Mouse (Mus musculus) intestine, embryonic 16.5 days (tissue): Measurements from ENCODE around the gene Tox2. TPM values are rescaled to one million over a fixed set of nuclear protein-coding genes. Genes with fewer than 3 reads are reported as not detected.

Experiments
- ATAC-seq: fragments of 200-750 bp; cut with Nextera tagmentation; 2 replicates; pipeline ENCODE4 v1.8.0; 2017; ENCODE audit warnings: moderate TSS enrichment, moderate library complexity
- H3K27ac ChIP-seq: fragments of 300-500 bp; sonication (generic); 2 replicates; pipeline ENCODE4 v1.5.1; 2014; ENCODE audit warnings: mild to moderate bottlenecking, low read length
- H3K27me3 ChIP-seq: fragments of 300-500 bp; sonication (generic); replicated peaks from 2 replicates; pipeline ENCODE4 v1.6.1; 2014; ENCODE audit warnings: low read length, control low read depth, mixed read lengths; ENCODE audit not compliant: control insufficient read depth, insufficient read depth
- H3K36me3 ChIP-seq: fragments of 300-500 bp; sonication (generic); 2 replicates; pipeline ENCODE4 v1.6.1; 2014; ENCODE audit warnings: low read length, control low read depth; ENCODE audit not compliant: control insufficient read depth, insufficient read depth
- H3K4me1 ChIP-seq: fragments of 300-500 bp; sonication (generic); 2 replicates; pipeline ENCODE4 v1.6.1; 2014; ENCODE audit warnings: low read length, control low read depth, mixed read lengths; ENCODE audit not compliant: control insufficient read depth, insufficient read depth
- H3K4me2 ChIP-seq: fragments of 300-500 bp; sonication (generic); 2 replicates; pipeline ENCODE4 v1.6.1; 2014; ENCODE audit warnings: low read depth, low read length, control low read depth
- H3K4me3 ChIP-seq: fragments of 300-500 bp; sonication (generic); 2 replicates; pipeline ENCODE4 v1.5.1; 2014; ENCODE audit warnings: mild to moderate bottlenecking, low read length
- H3K9ac ChIP-seq: fragments of 300-500 bp; sonication (generic); 2 replicates; pipeline ENCODE4 v1.6.1; 2014; ENCODE audit warnings: low read depth, low read length
- H3K9me3 ChIP-seq: fragments of 300-500 bp; sonication (generic); 2 replicates; pipeline ENCODE4 v1.6.1; 2016; ENCODE audit warnings: low read length, control low read depth; ENCODE audit not compliant: control insufficient read depth
- WGBS: fragments of 180-500 bp; shearing (Covaris S2); extraction: QIAGEN DNeasy Blood & Tissue Kit; methylation state at CpG from one replicate; pipeline ENCODE4 v1.1.7; 2014; 5-methylcytosine and 5-hydroxymethylcytosine counted together
- polyA plus RNA-seq: library from polyadenylated mRNA; unstranded; fragments of >200 nt; fragmentation: Nextera tagmentation; extraction: Ambion mirVana; gene quantifications from 2 replicates; pipeline ENCODE4 v1.2.1, GENCODE M21; 2015

Gene Tox2
- polyA plus RNA-seq, 1 experiment from 2014 or later: 5.7 TPM

DNA sequence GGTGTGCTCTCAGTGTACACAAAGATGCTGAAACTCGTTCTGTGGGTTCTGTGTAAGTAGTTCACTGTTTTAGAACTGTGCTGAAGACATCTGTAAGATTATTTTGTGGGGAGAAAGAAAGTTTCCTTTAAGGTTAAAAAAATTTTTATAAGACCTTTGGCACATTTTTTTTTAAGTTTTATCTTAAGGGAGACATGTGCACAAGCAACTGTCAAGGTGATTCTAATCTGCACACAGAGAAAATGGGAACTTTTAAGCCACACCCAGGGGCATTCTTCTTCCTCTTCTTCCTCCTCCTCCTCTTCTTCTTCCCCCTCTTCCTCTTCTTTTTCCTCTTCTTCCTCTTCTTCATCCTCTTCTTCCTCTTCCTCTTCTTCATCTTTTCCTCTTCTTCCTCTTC is 120.2 kb downstream of the Tox2 start:
- no peak overlapping the region for H3K4me3 ChIP-seq
- H3K4me1 ChIP-seq: no peaks in the 10 kb centered on the region
- no peaks in the 10 kb centered on the region for H3K36me3 ChIP-seq
- no peak overlapping the region for H3K9ac ChIP-seq
- ATAC-seq: no peak
- no peak overlapping the region for H3K4me2 ChIP-seq
- H3K27me3 ChIP-seq: no peaks in the 10 kb centered on the region
- no peak overlapping the region for H3K27ac ChIP-seq
- 40% methylated on average over 1 of the region's 1 CpGs for WGBS
- no peaks in the 10 kb centered on the region for H3K9me3 ChIP-seq

DNA sequence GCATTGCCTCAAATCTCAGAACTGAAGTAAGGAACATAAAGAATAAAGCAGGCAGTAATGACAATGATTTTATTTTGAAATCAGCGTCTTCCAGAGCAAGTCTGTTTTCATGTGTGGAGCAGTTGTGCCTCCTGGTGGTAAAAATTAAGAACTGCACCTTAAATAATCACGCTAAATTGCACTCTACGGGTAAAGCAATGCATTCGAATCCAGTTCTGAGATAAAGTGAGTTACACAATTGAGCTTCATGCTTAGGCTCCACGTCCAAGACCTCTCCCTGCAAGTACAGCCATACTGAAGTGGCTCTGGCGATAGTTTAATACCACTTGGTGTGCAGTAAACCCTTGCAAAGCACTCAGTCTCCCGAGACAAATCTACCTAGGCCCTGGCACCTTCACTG is 127.8 kb downstream of the Tox2 start:
- no peak for ATAC-seq
- H3K27ac ChIP-seq: no peak overlapping the region
- no peaks in the 10 kb centered on the region for H3K27me3 ChIP-seq
- no peaks in the 10 kb centered on the region for H3K9me3 ChIP-seq
- H3K4me1 ChIP-seq: no peaks in the 10 kb centered on the region
- no peak overlapping the region for H3K4me3 ChIP-seq
- 24% methylated on average over 7 of the region's 7 CpGs for WGBS
- H3K36me3 ChIP-seq: no peaks in the 10 kb centered on the region
- H3K9ac ChIP-seq: no peak overlapping the region
- no peak overlapping the region for H3K4me2 ChIP-seq

DNA sequence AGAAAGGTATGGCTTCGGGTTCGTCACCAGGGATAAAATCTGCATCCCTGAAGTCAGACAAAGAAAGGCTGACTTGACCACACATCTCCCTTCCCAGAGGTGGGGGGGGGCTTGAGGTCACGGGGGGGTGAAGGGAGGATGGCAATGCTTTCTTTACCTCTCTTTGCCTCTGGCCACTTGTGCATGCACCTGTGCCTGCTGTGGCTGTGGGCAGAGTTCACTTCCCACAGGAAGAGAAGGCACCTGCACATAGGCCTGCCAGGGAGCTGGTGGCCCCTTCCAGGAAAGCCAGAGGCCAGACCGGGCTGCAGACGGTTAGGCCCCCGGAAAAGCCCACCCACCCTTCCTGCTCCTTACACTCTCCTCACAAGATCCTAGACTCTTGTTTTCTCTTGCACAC is 128.5 kb downstream of the Tox2 start:
- no peaks in the 10 kb centered on the region for H3K27me3 ChIP-seq
- no peak overlapping the region for H3K4me3 ChIP-seq
- no peak overlapping the region for H3K27ac ChIP-seq
- WGBS: 86% methylated on average over 6 of the region's 6 CpGs
- no peaks in the 10 kb centered on the region for H3K4me1 ChIP-seq
- H3K4me2 ChIP-seq: no peak overlapping the region
- no peaks in the 10 kb centered on the region for H3K36me3 ChIP-seq
- H3K9ac ChIP-seq: no peak overlapping the region
- no peaks in the 10 kb centered on the region for H3K9me3 ChIP-seq
- no peak for ATAC-seq

DNA sequence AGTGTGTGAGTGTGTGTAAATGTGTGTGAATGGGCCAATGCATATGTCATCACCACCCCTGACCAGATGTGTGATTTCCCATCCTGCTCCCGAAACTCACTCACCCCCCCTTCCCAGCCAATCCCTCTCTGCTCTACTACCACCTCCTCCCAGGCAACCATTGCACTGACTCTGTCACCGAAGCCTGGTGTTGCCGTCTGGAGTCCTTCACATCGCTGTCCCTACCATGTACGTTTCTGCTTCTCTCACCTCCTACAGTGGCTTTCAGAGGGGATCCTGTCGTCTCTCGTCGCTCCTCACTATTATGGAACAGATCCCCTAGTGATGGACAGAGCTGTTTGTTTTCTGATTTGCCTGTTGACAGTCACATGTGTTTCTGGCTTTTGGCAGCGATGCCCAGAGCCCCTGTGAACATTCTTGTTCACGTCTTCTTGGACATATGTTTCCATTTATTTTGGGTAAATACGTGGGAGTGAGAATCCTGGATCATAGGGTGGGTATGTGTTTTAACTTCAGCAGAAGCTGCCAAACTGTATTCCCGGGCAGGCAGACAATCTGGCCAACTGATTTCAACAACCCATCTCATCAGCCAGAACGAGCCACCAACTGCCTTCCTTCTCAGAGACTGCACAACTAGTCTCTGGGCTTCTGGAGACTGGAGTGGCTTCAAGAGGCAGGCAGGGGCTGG is 129.6 kb downstream of the Tox2 start:
- no peak overlapping the region for H3K9ac ChIP-seq
- H3K4me2 ChIP-seq: no peak overlapping the region
- no peak overlapping the region for H3K4me3 ChIP-seq
- H3K27me3 ChIP-seq: peaks cover 3% of the 10 kb centered on the region
- ATAC-seq: no peak
- no peaks in the 10 kb centered on the region for H3K36me3 ChIP-seq
- no peaks in the 10 kb centered on the region for H3K4me1 ChIP-seq
- WGBS: 71% methylated on average over 13 of the region's 13 CpGs
- H3K9me3 ChIP-seq: no peaks in the 10 kb centered on the region
- no peak overlapping the region for H3K27ac ChIP-seq

DNA sequence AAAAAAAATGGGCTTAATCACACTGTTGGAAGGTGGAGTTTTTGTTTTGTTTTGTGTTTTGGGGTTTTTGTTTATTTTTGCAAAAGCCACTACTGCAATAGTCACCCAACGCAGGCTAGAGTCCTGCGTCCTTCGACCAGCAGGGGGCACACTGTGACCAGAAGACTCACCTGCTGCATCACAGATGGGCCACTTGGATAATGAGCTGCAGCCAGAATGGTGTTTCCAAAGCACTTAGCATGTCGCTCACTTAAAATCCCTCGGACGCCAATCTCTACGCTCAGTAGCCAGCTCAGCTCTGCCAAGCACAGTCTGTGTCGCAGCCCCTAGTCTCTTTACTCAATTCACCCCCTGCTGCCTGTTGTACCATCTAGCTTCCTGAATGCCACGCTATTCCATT is 137.3 kb downstream of the Tox2 start:
- Histone ChIP-seq H3K27me3 (peaks cover 38% of the 10 kb centered on the region), H3K9me3 (no peaks in the 10 kb centered on the region), H3K4me1 (peaks cover 8% of the 10 kb centered on the region; the same call in 1 of the 2 replicates), H3K36me3 (no peaks in the 10 kb centered on the region), H3K27ac (no peak overlapping the region), H3K4me2 (no peak overlapping the region), H3K9ac (no peak overlapping the region), H3K4me3 (no peak overlapping the region)
- 27% methylated on average over 9 of the region's 9 CpGs for WGBS
- peak; percentile 65; the same call in 1 of the 2 replicates for ATAC-seq

GRCm38 (mm10) chr2:163343671-163344070 is 140.7 kb downstream of the Tox2 start:
- H3K9ac ChIP-seq: no peak overlapping the region
- H3K27me3 ChIP-seq: peaks cover 23% of the 10 kb centered on the region
- H3K27ac ChIP-seq: no peak overlapping the region
- no peaks in the 10 kb centered on the region for H3K36me3 ChIP-seq
- H3K4me2 ChIP-seq: no peak overlapping the region
- no peak for ATAC-seq
- 93% methylated on average over 4 of the region's 4 CpGs for WGBS
- no peak overlapping the region for H3K4me3 ChIP-seq
- no peaks in the 10 kb centered on the region for H3K9me3 ChIP-seq
- peaks cover 8% of the 10 kb centered on the region; the same call in 1 of the 2 replicates for H3K4me1 ChIP-seq

DNA sequence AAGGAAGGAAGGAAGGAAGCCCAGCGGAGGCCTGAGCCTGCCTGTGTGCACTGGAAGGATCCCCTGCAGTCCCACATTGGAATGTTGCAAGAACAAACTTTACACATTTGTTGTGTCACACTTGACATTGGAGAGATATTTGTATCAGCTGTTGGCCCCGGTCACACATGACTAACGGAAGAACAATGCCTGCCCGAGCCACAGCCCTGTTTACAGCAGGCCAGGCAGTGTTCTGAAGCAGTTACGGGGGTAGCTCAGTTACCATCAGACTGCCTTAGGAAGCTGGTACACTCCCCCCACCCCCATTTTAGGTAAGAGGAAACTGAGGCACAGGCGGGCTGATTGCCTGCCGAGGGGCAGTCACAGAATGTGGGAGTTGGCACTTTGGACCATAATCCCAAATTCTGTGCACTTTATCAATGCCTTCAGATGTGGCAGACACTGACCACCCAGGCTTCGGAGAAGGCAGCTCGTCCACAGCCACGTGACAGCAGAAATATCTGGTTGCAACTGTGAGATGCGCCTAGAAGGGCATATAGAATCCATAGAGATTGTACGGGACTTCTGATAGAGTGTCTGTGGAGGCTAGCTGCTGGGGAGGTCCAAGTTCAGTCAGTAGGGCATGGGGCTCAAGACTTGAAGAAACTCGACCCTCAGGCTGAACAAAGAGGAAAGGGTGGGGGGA is 142.2 kb downstream of the Tox2 start:
- Histone ChIP-seq H3K4me3 (no peak overlapping the region), H3K4me1 (peaks cover 7% of the 10 kb centered on the region; the same call in 1 of the 2 replicates), H3K9ac (no peak overlapping the region), H3K27ac (no peak overlapping the region), H3K36me3 (no peaks in the 10 kb centered on the region), H3K27me3 (peaks cover 9% of the 10 kb centered on the region; the same call in 1 of the 2 replicates), H3K9me3 (no peaks in the 10 kb centered on the region), H3K4me2 (no peak overlapping the region)
- 69% methylated on average over 13 of the region's 13 CpGs for WGBS
- no peak for ATAC-seq

- no peak overlapping the region for H3K4me2 ChIP-seq
- peaks cover 7% of the 10 kb centered on the region; the same call in 1 of the 2 replicates for H3K4me1 ChIP-seq
- H3K4me3 ChIP-seq: no peak overlapping the region
- no peak overlapping the region for H3K27ac ChIP-seq
- 76% methylated on average over 11 of the region's 11 CpGs for WGBS
- H3K27me3 ChIP-seq: no peaks in the 10 kb centered on the region
- no peak for ATAC-seq
- no peaks in the 10 kb centered on the region for H3K36me3 ChIP-seq
- H3K9ac ChIP-seq: no peak overlapping the region
- no peaks in the 10 kb centered on the region for H3K9me3 ChIP-seq
These were observed 143.6 kb downstream of the Tox2 start for GRCm38 (mm10) chr2:163346497-163346896.

DNA sequence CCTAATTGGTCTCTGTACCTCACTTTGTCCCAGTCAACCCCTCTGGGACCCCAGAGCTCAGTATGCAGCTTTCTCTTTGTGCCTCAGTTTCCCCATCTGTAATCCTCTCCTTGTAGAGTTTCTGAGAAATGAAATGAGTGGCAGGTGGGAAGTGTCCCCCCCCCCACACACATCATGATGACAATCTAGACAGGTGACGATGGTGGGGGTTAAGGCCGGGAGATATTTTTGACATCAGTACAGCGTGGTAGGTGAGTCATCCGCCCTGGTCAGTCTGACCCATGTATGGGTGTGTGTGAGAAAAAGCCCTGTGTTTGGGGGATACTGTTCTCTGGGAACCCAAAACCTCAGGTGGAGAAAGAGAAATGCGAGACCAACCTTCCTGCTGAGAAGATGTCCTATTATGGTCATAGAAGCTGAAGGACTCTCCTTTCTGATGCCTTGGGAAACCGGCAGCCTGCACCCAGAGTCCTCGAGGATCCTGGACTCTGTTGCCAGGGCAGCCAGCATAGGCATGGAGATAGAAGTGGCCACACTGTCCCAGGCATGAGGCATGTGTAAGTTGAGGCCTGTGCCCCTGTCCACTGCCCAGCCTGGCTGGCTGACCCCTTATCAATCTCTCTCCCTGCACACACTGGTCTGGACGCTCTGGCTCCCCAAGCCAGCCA is 144.7 kb downstream of the Tox2 start:
- 0 out of 2 replicates have a peak overlapping the region, but pooled peaks have one; percentile 33 for H3K9ac ChIP-seq
- no peaks in the 10 kb centered on the region for H3K9me3 ChIP-seq
- H3K27me3 ChIP-seq: no peaks in the 10 kb centered on the region
- WGBS: 80% methylated on average over 8 of the region's 8 CpGs
- H3K4me3 ChIP-seq: no peak overlapping the region
- ATAC-seq: no peak
- no peaks in the 10 kb centered on the region for H3K36me3 ChIP-seq
- H3K27ac ChIP-seq: no peak overlapping the region; the same call in 1 of the 2 replicates
- no peak overlapping the region for H3K4me2 ChIP-seq
- H3K4me1 ChIP-seq: peaks cover 7% of the 10 kb centered on the region; the same call in 1 of the 2 replicates
